Mouse (Mus musculus) testis, adult 2 months (tissue): ENCODE measurements around the gene Olfr1257. TPM values are rescaled to one million over a fixed set of nuclear protein-coding genes. Genes with fewer than 3 reads are reported as not detected.
"Not testable (repeated sequence)": the region's sequence is repeated elsewhere in the genome, so short reads cannot be mapped to it uniquely, and the experiment has no call there.

Experiments
- H3K27ac ChIP-seq: fragments of 200-500 bp; 2 replicates; pipeline ENCODE4 v1.5.1; 2012; ENCODE audit warnings: low read depth, low read length; ENCODE audit not compliant: control insufficient read depth, insufficient read depth
- H3K27me3 ChIP-seq: fragments of 200-500 bp; 2 replicates; pipeline ENCODE4 v1.6.1; 2012; ENCODE audit warnings: mild to moderate bottlenecking, low read length, moderate library complexity; ENCODE audit not compliant: control insufficient read depth, insufficient read depth
- H3K36me3 ChIP-seq: fragments of 200-500 bp; 2 replicates; pipeline ENCODE4 v1.6.1; 2012; ENCODE audit warnings: mild to moderate bottlenecking, low read length; ENCODE audit not compliant: control insufficient read depth, insufficient read depth
- H3K4me1 ChIP-seq: fragments of 200-500 bp; 2 replicates; pipeline ENCODE4 v1.6.1; 2012; ENCODE audit warnings: low read length; ENCODE audit not compliant: control insufficient read depth, insufficient read depth
- H3K4me3 ChIP-seq: fragments of 200-500 bp; 2 replicates; pipeline ENCODE4 v1.5.1; 2012; ENCODE audit warnings: low read depth, mild to moderate bottlenecking, low read length, moderate library complexity, mixed read lengths; ENCODE audit not compliant: control insufficient read depth
- CTCF ChIP-seq: fragments of 200-500 bp; IDR thresholded peaks from 2 replicates; pipeline ENCODE4 v1.5.1; 2012; ENCODE audit warnings: low read depth, mild to moderate bottlenecking, inconsistent platforms, low read length, moderate library complexity; ENCODE audit not compliant: control insufficient read depth, insufficient read depth, insufficient replicate concordance
- POLR2A ChIP-seq: fragments of 200-500 bp; IDR thresholded peaks from 2 replicates; pipeline ENCODE4 v1.6.1; 2012; ENCODE audit warnings: low read depth, mild to moderate bottlenecking, inconsistent platforms, low read length, moderate library complexity; ENCODE audit not compliant: control insufficient read depth
- polyA plus RNA-seq: library from polyadenylated mRNA; depleted of rRNA; stranded (reverse); fragments of >200 nt; gene quantifications from 2 replicates; pipeline ENCODE4 v1.2.3, GENCODE M21; 2012; rRNA removed

Olfr1257 gene
- polyA plus RNA-seq = 0.06 and 0.27 TPM in 2 replicates

DNA sequence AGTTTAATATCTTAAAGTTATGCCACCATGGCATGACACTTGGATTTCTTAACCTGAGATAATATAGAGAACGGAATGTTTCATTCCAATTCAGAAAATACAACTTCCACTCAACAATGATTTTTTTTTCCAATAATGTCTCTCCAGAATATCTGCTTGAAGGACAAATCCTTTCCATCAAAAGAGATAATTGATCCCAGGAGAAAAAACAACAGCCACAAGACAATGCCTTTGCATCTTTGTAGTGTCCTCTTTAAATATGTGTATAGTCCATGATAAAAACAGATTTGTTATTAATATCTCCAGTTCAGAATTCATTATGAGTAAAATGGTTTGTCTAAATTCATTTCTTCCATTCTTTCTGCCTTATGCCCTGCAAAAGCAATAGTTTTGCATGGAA is at the start of gene Olfr1257:
TSS of gene Olfr1257 (plus strand) at position 301 of the 400 bp plus-strand sequence.
- no peak within 1 kb of the TSS for H3K27ac ChIP-seq

DNA sequence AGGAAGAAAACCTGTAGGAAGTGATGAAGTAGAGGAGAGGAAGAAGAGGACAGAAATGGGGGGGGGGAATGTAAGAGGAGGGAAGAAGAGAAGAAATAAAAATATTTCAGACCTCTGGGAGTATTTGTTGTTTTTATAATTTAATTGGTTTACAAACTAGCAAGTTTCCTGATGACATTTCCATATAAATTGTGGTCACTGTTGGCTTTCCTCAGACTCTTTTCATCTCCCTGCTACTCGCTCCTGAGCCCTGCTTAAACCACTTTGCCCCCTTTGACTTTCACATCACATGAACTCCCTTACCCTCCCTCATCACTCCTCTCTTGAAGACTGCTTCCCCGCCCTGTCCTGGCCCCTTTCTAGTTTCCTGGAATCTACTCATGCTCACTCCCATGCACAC is 36.8 kb upstream of the Olfr1257 start, which contains the start of gene Olfr1256:
TSS of gene Olfr1256 (minus strand) at position 101 of the 400 bp plus-strand sequence.
- no peak within 1 kb of the TSS for H3K4me3 ChIP-seq
- H3K27ac ChIP-seq = no peak within 1 kb of the TSS
- H3K4me1 ChIP-seq = no peaks in the 10 kb centered on the region
- TF ChIP-seq POLR2A (no peak), CTCF (no peak)
- no peaks in the 10 kb centered on the region for H3K36me3 ChIP-seq
- no peaks in the 10 kb centered on the region for H3K27me3 ChIP-seq

More for the DNA sequence above, at the start of gene Olfr1257:
- TF ChIP-seq POLR2A (no peak), CTCF (no peak)
- Histone ChIP-seq H3K4me1 (no peaks in the 10 kb centered on the region), H3K36me3 (no peaks in the 10 kb centered on the region), H3K27me3 (no peaks in the 10 kb centered on the region), H3K4me3 (no peak within 1 kb of the TSS)

DNA sequence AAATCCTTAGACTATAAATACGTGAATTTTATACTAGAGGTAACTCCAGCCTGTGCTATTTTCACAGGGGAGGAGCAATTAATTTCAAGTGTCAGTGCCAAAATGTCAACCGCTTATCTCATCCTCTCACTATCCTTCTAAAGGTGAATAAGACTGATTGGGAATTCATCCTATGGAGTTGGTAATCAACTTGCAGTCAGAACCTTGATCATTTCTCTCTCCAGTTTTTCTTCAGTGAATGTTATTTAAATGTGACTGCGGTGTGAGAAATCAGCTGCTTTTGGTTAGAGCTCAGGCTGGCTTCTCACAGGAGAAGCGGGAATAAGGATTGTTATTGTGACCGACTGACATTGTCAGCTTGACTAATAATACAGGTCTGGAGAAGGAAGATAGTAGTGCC is 30.1 kb upstream of the Olfr1257 start, which contains the start of gene Olfr48:
TSS of gene Olfr48 (minus strand) at position 101 of the 400 bp plus-strand sequence.
- H3K27ac ChIP-seq = no peak within 1 kb of the TSS
- no peaks in the 10 kb centered on the region for H3K36me3 ChIP-seq
- no peak within 1 kb of the TSS for H3K4me3 ChIP-seq
- no peaks in the 10 kb centered on the region for H3K27me3 ChIP-seq
- TF ChIP-seq POLR2A (no peak), CTCF (no peak)
- no peaks in the 10 kb centered on the region for H3K4me1 ChIP-seq

DNA sequence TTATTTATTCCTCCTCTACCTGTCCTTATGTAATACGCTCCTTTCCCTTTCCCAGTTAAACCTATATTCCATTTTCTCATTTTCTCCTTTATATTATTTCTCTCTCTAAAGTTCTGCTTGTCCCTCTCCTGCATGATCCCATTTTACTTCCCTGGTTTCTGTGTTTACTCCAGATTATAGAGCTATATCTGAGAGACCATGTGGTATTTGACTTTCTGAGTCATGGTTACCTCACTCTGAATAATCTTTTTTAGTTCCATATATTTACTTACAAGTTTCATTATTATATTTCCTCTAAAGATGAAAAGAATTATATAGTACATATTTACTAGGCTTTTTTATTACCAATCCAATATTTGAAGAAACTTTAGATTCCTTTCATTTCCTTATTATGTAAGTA is 29.0 kb upstream of the Olfr1257 start:
- TF ChIP-seq POLR2A (no peak), CTCF (no peak)
- Histone ChIP-seq H3K27me3 (no peaks in the 10 kb centered on the region), H3K4me3 (no peak overlapping the region), H3K4me1 (no peaks in the 10 kb centered on the region), H3K36me3 (no peaks in the 10 kb centered on the region), H3K27ac (no peak overlapping the region)

DNA sequence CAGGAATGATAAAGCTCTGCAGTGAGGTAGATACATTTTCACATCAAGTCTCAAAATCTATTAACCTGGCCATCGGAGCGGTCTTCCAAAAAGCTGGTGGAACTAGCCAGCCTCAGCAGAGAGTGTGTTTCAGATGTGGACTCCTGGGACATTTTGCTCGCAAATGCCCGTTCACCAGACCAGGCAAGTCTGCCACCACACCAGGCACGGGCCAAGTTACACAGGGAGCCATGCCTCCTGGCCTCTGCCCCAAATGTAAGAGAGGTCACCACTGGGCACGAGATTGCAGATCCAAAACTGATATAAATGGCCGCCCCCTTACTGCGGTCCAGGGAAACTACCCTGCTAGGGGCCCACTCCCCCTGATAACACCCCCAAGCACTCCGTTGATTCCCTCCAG is 34.4 kb downstream of the Olfr1257 start:
- H3K4me1 ChIP-seq, H3K4me3 ChIP-seq, H3K27me3 ChIP-seq, H3K27ac ChIP-seq, H3K36me3 ChIP-seq: not testable (repeated sequence)

DNA sequence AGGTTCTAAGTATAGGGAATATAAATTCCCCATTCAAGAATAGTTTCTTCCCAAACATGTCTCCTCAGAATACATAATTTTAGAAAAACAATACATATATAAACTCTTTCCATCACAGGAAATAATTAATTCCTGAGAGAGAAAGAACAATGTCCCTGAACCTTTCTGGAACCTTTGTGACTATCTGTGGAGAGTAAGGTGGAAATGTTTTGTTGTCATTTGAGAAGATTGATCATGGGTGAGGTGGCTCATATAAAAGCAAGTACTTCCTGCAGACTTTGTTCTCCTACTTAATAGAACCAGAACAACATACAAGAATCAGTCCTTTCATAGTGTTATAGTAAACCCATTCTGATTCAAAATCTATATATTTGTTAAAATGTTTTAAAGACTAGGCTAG is 48.8 kb downstream of the Olfr1257 start, which contains the start of gene Olfr1258:
TSS of gene Olfr1258 (plus strand) at position 301 of the 400 bp plus-strand sequence.
- TF ChIP-seq CTCF (no peak), POLR2A (no peak)
- Histone ChIP-seq H3K4me1 (no peaks in the 10 kb centered on the region), H3K4me3 (no peak within 1 kb of the TSS), H3K36me3 (no peaks in the 10 kb centered on the region), H3K27me3 (no peaks in the 10 kb centered on the region), H3K27ac (no peak within 1 kb of the TSS)

Other genes starting within 250 kb of the Olfr1257 start
- gene Olfr1249, start 243.5 kb upstream of the Olfr1257 start, polyA plus RNA-seq = not detected in 2 replicates
- not detected in 2 replicates for gene Olfr1250, start 217.0 kb upstream of the Olfr1257 start, polyA plus RNA-seq
- 0.22 TPM in 1 of 2 replicates, not detected in the other for gene Olfr1251, start 206.5 kb upstream of the Olfr1257 start, polyA plus RNA-seq
- gene Olfr1252, start 153.4 kb upstream of the Olfr1257 start, polyA plus RNA-seq = not detected in 2 replicates
- gene Olfr1253, start 121.3 kb upstream of the Olfr1257 start, polyA plus RNA-seq = not detected in 2 replicates
- gene Olfr1254, start 84.8 kb upstream of the Olfr1257 start, polyA plus RNA-seq = not detected in 2 replicates
- not detected in 2 replicates for gene Olfr1255, start 66.4 kb upstream of the Olfr1257 start, polyA plus RNA-seq
- not detected in 2 replicates for gene Olfr1256, start 36.9 kb upstream of the Olfr1257 start, polyA plus RNA-seq
- gene Olfr48, start 30.2 kb upstream of the Olfr1257 start, polyA plus RNA-seq = not detected in 2 replicates
- not detected in 2 replicates for gene Olfr1258, start 48.9 kb downstream of the Olfr1257 start, polyA plus RNA-seq
- 0.15 TPM in 1 of 2 replicates, not detected in the other for gene Olfr1259, start 70.2 kb downstream of the Olfr1257 start, polyA plus RNA-seq
- gene Olfr1260, start 95.9 kb downstream of the Olfr1257 start, polyA plus RNA-seq = not detected in 2 replicates
- not detected in 2 replicates for gene Olfr1261, start 112.8 kb downstream of the Olfr1257 start, polyA plus RNA-seq
- not detected in 2 replicates for gene Olfr1262, start 121.7 kb downstream of the Olfr1257 start, polyA plus RNA-seq
- not detected in 2 replicates for gene Olfr1263, start 133.7 kb downstream of the Olfr1257 start, polyA plus RNA-seq
- gene Olfr1264, start 147.1 kb downstream of the Olfr1257 start, polyA plus RNA-seq = not detected in 2 replicates
- not detected in 2 replicates for gene Olfr1265, start 156.9 kb downstream of the Olfr1257 start, polyA plus RNA-seq
- not detected in 2 replicates for gene Olfr140, start 185.2 kb downstream of the Olfr1257 start, polyA plus RNA-seq
- gene Olfr1269, start 243.0 kb downstream of the Olfr1257 start, polyA plus RNA-seq = not detected in 2 replicates